Mouse (Mus musculus): ENCODE data around the gene Apoa1. TPM values are rescaled to one million over a fixed set of nuclear protein-coding genes. Genes with fewer than 3 reads are reported as not detected.

The Apoa1 gene
- polyA plus RNA-seq, 1 experiment from 2014 or later = 28,927 TPM

DNA sequence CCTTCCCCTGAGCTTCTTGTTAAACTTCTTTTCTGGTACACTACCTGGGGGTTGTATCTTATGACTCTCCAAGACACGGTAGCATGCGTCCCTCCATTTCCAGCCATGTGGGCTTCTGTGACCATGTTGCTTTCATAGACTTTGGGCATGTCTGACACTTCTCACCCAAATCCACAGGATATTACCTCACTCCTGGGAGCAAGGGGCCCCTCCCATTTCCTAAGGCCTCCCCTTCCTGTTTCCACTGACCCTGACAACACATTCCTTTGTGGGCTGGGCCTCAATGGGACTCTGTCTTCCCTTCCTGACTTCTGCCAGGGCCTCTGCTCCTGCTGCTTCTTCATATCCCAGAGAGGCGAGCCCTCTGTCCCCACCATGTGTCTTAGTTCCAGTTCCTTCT, 29.2 kb downstream of the Apoa1 start:
- WGBS = 82% methylated on average over 3 of the region's 3 CpGs
- no peak for TF ChIP-seq CTCF (IDR thresholded peaks at IDR 0.05; ENCODE audit: low read depth)
- no peaks in the 10 kb centered on the region for H3K36me3 ChIP-seq (ENCODE audit: control insufficient read depth, insufficient read depth)
- no peak overlapping the region for H3K4me3 ChIP-seq (ENCODE audit: low read depth, low read length)
- no peak overlapping the region for H3K9ac ChIP-seq (ENCODE audit: low read depth, low read length)
- H3K4me2 ChIP-seq (replicated peaks; ENCODE audit: low read depth) = no peak overlapping the region
- H3K9me3 ChIP-seq (ENCODE audit: control insufficient read depth) = no peaks in the 10 kb centered on the region
- H3K27ac ChIP-seq (ENCODE audit: low read depth, low read length) = no peak overlapping the region
- H3K4me1 ChIP-seq (replicated peaks; ENCODE audit: control insufficient read depth, insufficient read depth, low read length) = no peaks in the 10 kb centered on the region
- no peak for ATAC-seq
- no peaks in the 10 kb centered on the region for H3K27me3 ChIP-seq (replicated peaks; ENCODE audit: control insufficient read depth, insufficient read depth, low read length)

DNA sequence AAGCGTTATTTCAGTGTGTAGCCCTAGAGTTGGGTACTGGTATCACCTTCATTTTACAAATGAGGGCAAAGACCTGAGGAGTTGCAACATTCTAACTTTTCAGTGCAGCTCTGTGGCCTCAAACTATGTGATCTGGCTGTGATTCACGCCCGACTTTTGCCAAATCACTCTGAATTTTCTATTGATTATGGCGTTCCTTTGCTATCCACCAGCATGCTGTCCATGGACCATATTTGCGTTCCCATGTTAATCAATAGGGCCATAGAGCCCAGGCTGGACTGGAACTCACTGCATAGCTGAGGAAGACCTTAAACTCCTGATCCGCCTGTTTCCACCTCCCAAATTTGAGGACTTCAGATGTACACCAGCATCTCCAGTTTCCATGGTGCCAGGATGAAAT, 30.7 kb downstream of the Apoa1 start:
- no peak overlapping the region for H3K4me2 ChIP-seq (replicated peaks; ENCODE audit: low read depth)
- H3K27ac ChIP-seq (ENCODE audit: low read depth, low read length) = no peak overlapping the region
- H3K9ac ChIP-seq (ENCODE audit: low read depth, low read length) = no peak overlapping the region
- H3K4me1 ChIP-seq (replicated peaks; ENCODE audit: control insufficient read depth, insufficient read depth, low read length) = no peaks in the 10 kb centered on the region
- no peak for TF ChIP-seq CTCF (IDR thresholded peaks at IDR 0.05; ENCODE audit: low read depth)
- 90% methylated on average over 6 of the region's 6 CpGs for WGBS
- no peaks in the 10 kb centered on the region for H3K36me3 ChIP-seq (ENCODE audit: control insufficient read depth, insufficient read depth)
- H3K9me3 ChIP-seq (ENCODE audit: control insufficient read depth) = no peaks in the 10 kb centered on the region
- ATAC-seq = no peak
- no peak overlapping the region for H3K4me3 ChIP-seq (ENCODE audit: low read depth, low read length)
- no peaks in the 10 kb centered on the region for H3K27me3 ChIP-seq (replicated peaks; ENCODE audit: control insufficient read depth, insufficient read depth, low read length)

DNA sequence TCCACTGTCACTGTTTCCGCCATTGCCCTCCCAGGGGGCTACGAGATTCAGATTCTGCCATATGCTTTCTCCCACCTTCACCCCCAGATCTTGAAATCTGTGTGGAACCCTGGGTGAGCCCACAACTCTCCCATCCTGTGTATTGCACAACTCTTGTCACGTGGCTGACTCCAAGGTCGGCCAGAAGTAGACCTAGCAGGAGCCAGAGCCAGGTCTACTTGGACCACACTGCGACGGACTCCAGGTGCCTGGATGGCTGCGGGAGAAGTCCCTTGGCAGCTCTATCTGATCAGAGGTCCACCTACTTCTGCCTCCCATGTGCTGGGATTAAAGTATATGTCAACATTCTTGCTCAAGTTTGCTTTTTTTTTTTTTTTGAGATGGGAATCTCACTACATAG, 32.8 kb downstream of the Apoa1 start:
- no peak for TF ChIP-seq CTCF (IDR thresholded peaks at IDR 0.05; ENCODE audit: low read depth)
- ATAC-seq = no peak
- no peaks in the 10 kb centered on the region for H3K27me3 ChIP-seq (replicated peaks; ENCODE audit: control insufficient read depth, insufficient read depth, low read length)
- no peaks in the 10 kb centered on the region for H3K9me3 ChIP-seq (ENCODE audit: control insufficient read depth)
- H3K9ac ChIP-seq (ENCODE audit: low read depth, low read length) = no peak overlapping the region
- H3K4me3 ChIP-seq (ENCODE audit: low read depth, low read length) = no peak overlapping the region
- no peak overlapping the region for H3K27ac ChIP-seq (ENCODE audit: low read depth, low read length)
- 75% methylated on average over 7 of the region's 7 CpGs for WGBS
- no peaks in the 10 kb centered on the region for H3K36me3 ChIP-seq (ENCODE audit: control insufficient read depth, insufficient read depth)
- H3K4me2 ChIP-seq (replicated peaks; ENCODE audit: low read depth) = no peak overlapping the region
- H3K4me1 ChIP-seq (replicated peaks; ENCODE audit: control insufficient read depth, insufficient read depth, low read length) = no peaks in the 10 kb centered on the region

DNA sequence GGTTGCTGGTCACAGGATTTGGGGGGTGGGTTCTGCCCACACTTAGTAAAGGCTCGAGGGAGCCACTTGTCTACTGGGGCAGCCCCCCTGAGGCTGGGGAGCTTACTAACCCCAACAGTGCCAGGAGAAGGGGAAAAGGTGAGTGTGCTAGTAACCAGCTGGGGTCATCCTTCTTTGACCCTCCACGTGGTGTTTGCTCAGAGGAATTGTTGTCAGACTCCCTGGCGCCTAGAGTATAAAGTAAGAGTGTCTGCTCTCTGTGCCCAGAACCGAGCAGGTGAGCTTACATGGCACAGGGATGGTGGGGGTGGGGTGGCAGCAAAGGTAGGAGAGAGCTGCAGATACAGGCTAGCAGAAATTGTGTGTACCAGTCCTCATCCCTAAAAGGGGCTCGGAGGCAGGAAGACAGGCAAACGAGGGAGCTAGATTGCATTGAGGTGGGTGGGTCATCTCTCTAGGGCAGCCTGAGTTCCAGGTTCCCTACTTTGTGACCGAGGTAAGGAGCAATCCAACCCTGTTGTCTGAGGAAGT, 40.0 kb downstream of the Apoa1 start, which contains the start of gene Apoa5:
Apoa5 (plus strand) TSS at position 291 of the 531 bp plus-strand sequence.
- no peak within 1 kb of the TSS for H3K27ac ChIP-seq (ENCODE audit: low read depth, low read length)
- H3K4me1 ChIP-seq (replicated peaks; ENCODE audit: control insufficient read depth, insufficient read depth, low read length) = no peaks in the 10 kb centered on the region
- H3K9ac ChIP-seq (ENCODE audit: low read depth, low read length) = no peak within 1 kb of the TSS
- no peak within 1 kb of the TSS for H3K4me3 ChIP-seq (ENCODE audit: low read depth, low read length)
- no peaks in the 10 kb centered on the region; the same call in 1 of the 2 replicates for H3K36me3 ChIP-seq (ENCODE audit: control insufficient read depth, insufficient read depth)
- no peak within 1 kb of the TSS for H3K4me2 ChIP-seq (replicated peaks; ENCODE audit: low read depth)
- H3K9me3 ChIP-seq (ENCODE audit: control insufficient read depth) = no peaks in the 10 kb centered on the region
- ATAC-seq = no peak
- 32% methylated on average over 7 of the region's 7 CpGs for WGBS
- no peaks in the 10 kb centered on the region; the same call in 1 of the 2 replicates for H3K27me3 ChIP-seq (replicated peaks; ENCODE audit: control insufficient read depth, insufficient read depth, low read length)
- TF ChIP-seq CTCF (IDR thresholded peaks at IDR 0.05; ENCODE audit: low read depth) = no peak

DNA sequence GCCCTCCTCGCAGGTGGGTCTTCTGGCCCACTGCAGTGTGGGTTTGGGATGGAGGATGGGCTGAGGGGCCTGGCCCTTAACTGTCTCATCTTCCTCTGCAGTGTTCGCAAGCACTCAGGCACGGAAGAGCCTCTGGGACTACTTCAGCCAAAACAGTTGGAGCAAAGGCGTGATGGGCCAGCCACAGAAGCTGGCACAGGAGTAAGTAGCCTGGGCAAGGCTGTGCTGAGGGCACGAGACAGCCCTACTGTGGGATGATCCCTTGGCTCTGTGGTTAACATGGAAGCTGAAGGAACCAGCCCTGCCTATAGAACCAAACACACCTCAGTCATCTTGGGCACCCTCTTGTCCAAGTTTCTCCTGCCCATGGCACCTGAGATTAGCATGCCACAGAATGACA, 40.7 kb downstream of the Apoa1 start:
- Histone ChIP-seq H3K27me3 (replicated peaks; ENCODE audit: control insufficient read depth, insufficient read depth, low read length) (no peaks in the 10 kb centered on the region; the same call in 1 of the 2 replicates), H3K36me3 (ENCODE audit: control insufficient read depth, insufficient read depth) (no peaks in the 10 kb centered on the region; the same call in 1 of the 2 replicates), H3K9me3 (ENCODE audit: control insufficient read depth) (no peaks in the 10 kb centered on the region), H3K27ac (ENCODE audit: low read depth, low read length) (no peak overlapping the region), H3K4me2 (replicated peaks; ENCODE audit: low read depth) (no peak overlapping the region), H3K4me1 (replicated peaks; ENCODE audit: control insufficient read depth, insufficient read depth, low read length) (no peaks in the 10 kb centered on the region), H3K9ac (ENCODE audit: low read depth, low read length) (no peak overlapping the region), H3K4me3 (ENCODE audit: low read depth, low read length) (no peak overlapping the region)
- no peak for ATAC-seq
- TF ChIP-seq CTCF (IDR thresholded peaks at IDR 0.05; ENCODE audit: low read depth) = no peak
- WGBS = 88% methylated on average over 5 of the region's 5 CpGs

DNA sequence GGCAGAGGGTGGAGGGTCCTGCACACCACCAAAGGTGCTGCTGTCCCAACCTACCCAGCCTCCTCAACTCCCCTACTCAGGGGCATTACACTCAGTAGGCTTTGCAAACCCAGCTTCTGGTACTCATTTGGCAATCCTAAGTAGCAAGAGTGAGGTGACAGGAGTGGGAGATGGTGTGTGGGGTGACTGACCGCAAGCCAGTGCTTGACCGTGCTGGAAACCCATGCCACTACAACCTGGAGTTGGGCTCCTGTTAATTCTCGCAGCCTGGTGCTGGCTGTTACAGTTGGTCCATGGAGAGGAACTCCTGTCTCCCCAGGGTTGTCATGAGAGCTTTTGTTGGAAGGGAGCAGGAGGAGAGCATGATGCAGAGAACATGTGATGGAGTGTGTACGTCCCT, 42.4 kb downstream of the Apoa1 start:
- Histone ChIP-seq H3K9ac (ENCODE audit: low read depth, low read length) (no peak overlapping the region), H3K36me3 (ENCODE audit: control insufficient read depth, insufficient read depth) (peaks cover 15% of the 10 kb centered on the region), H3K9me3 (ENCODE audit: control insufficient read depth) (no peaks in the 10 kb centered on the region), H3K27ac (ENCODE audit: low read depth, low read length) (no peak overlapping the region), H3K4me1 (replicated peaks; ENCODE audit: control insufficient read depth, insufficient read depth, low read length) (no peaks in the 10 kb centered on the region), H3K4me3 (ENCODE audit: low read depth, low read length) (no peak overlapping the region), H3K27me3 (replicated peaks; ENCODE audit: control insufficient read depth, insufficient read depth, low read length) (no peaks in the 10 kb centered on the region; the same call in 1 of the 2 replicates), H3K4me2 (replicated peaks; ENCODE audit: low read depth) (no peak overlapping the region)
- no peak for ATAC-seq
- no peak for TF ChIP-seq CTCF (IDR thresholded peaks at IDR 0.05; ENCODE audit: low read depth)
- WGBS = 93% methylated on average over 4 of the region's 4 CpGs

Measured in intestine, postnatal 0 days (tissue).